Mouse (Mus musculus): Measurements from ENCODE around the gene Naa25. TPM values are rescaled to one million over a fixed set of nuclear protein-coding genes. Genes with fewer than 3 reads are reported as not detected.

The Naa25 gene
- total and polyA plus RNA-seq, 3 experiments = 7.2 to 44.1 (median 43.3) TPM

DNA sequence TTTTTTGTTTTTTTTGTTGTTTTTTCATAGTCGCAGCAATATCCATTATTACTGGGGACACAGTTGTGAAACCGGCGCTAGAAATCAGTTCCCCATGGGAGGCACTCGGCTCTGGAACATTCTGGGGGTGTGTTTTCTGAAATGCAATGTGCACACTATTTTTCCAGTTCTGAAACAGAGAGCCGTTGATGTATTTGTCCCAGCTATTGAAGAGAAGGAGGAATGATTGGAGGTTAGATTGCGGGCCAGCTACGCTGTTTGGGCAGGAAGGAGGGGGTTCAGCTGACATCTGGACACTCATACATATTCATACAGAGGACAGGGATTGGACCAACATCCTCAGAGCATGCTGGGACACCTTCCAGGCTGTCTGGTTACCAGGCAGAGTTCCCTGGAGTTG, 8.6 kb upstream of the Naa25 start:
- no peak for DNase-seq (ENCODE audit: low spot score)
- no peak for ATAC-seq (ENCODE audit: extremely low read depth, insufficient number of reproducible peaks, low FRiP score, poor library complexity, severe bottlenecking)
- H3K9me3 ChIP-seq (replicated peaks) = no peaks in the 10 kb centered on the region
- no peaks in the 10 kb centered on the region for H3K36me3 ChIP-seq (replicated peaks)
- H3K4me3 ChIP-seq (ENCODE audit: low read depth, low read length) = no peak overlapping the region
- H3K27me3 ChIP-seq (ENCODE audit: insufficient read depth, low read length) = 0 out of 2 replicates have a peak, but pooled peaks cover 3% of the 10 kb centered on the region
- peaks cover 46% of the 10 kb centered on the region for H3K4me1 ChIP-seq (ENCODE audit: insufficient read depth, low read depth, low read length)
- no peak for TF ChIP-seq TAL1 (conservative IDR thresholded peaks at IDR 0.05; ENCODE audit: low read depth, low read length)
- TF ChIP-seq GATA2 (IDR thresholded peaks at IDR 0.05; ENCODE audit: borderline replicate concordance, low read depth, low read length) = no peak
- no peak for TF ChIP-seq POLR2AphosphoS5 (IDR thresholded peaks at IDR 0.05; ENCODE audit: insufficient replicate concordance, low read depth, low read length)
- no peak for TF ChIP-seq CTCF (IDR thresholded peaks at IDR 0.05; ENCODE audit: low read depth, low read length)
- TF ChIP-seq GATA1 (IDR thresholded peaks at IDR 0.05; ENCODE audit: borderline replicate concordance, low read length) = no peak

- ATAC-seq (ENCODE audit: extremely low read depth, insufficient number of reproducible peaks, low FRiP score, poor library complexity, severe bottlenecking) (no peak), DNase-seq (ENCODE audit: low spot score) (no peak)
- H3K4me3 ChIP-seq (ENCODE audit: low read depth, low read length) = no peak overlapping the region
- H3K36me3 ChIP-seq (replicated peaks) = no peaks in the 10 kb centered on the region
- H3K4me1 ChIP-seq (ENCODE audit: insufficient read depth, low read depth, low read length) = peaks cover 40% of the 10 kb centered on the region
- H3K9me3 ChIP-seq (replicated peaks) = no peaks in the 10 kb centered on the region
- H3K27me3 ChIP-seq (ENCODE audit: insufficient read depth, low read length) = 0 out of 2 replicates have a peak, but pooled peaks cover 3% of the 10 kb centered on the region
- TF ChIP-seq POLR2AphosphoS5 (IDR thresholded peaks at IDR 0.05; ENCODE audit: insufficient replicate concordance, low read depth, low read length) = no peak
- no peak for TF ChIP-seq GATA1 (IDR thresholded peaks at IDR 0.05; ENCODE audit: borderline replicate concordance, low read length)
- no peak for TF ChIP-seq GATA2 (IDR thresholded peaks at IDR 0.05; ENCODE audit: borderline replicate concordance, low read depth, low read length)
- TF ChIP-seq CTCF (IDR thresholded peaks at IDR 0.05; ENCODE audit: low read depth, low read length) = no peak
- TF ChIP-seq TAL1 (conservative IDR thresholded peaks at IDR 0.05; ENCODE audit: low read depth, low read length) = no peak
Measured at GRCm38 (mm10) chr5:121389691-121390090, 8.0 kb upstream of the Naa25 start.

GRCm38 (mm10) chr5:121392667-121393380, 4.9 kb upstream of the Naa25 start:
- H3K4me3 ChIP-seq (ENCODE audit: low read depth, low read length) = no peak overlapping the region
- H3K4me1 ChIP-seq (ENCODE audit: insufficient read depth, low read depth, low read length) = peaks cover 34% of the 10 kb centered on the region
- no peaks in the 10 kb centered on the region for H3K27me3 ChIP-seq (ENCODE audit: insufficient read depth, low read length)
- TF ChIP-seq TAL1 (conservative IDR thresholded peaks at IDR 0.05; ENCODE audit: low read depth, low read length) (no peak), GATA2 (IDR thresholded peaks at IDR 0.05; ENCODE audit: borderline replicate concordance, low read depth, low read length) (no peak), POLR2AphosphoS5 (IDR thresholded peaks at IDR 0.05; ENCODE audit: insufficient replicate concordance, low read depth, low read length) (no peak), CTCF (IDR thresholded peaks at IDR 0.05; ENCODE audit: low read depth, low read length) (peak; percentile 71), GATA1 (IDR thresholded peaks at IDR 0.05; ENCODE audit: borderline replicate concordance, low read length) (no peak)
- H3K9me3 ChIP-seq (replicated peaks) = no peaks in the 10 kb centered on the region
- H3K36me3 ChIP-seq (replicated peaks) = no peaks in the 10 kb centered on the region
- ATAC-seq (ENCODE audit: extremely low read depth, insufficient number of reproducible peaks, low FRiP score, poor library complexity, severe bottlenecking) (no peak), DNase-seq (ENCODE audit: low spot score) (peak; percentile 41)

- Histone ChIP-seq H3K4me3 (ENCODE audit: low read depth, low read length) (no peak overlapping the region), H3K9me3 (replicated peaks) (no peaks in the 10 kb centered on the region), H3K4me1 (ENCODE audit: insufficient read depth, low read depth, low read length) (peaks cover 32% of the 10 kb centered on the region), H3K27me3 (ENCODE audit: insufficient read depth, low read length) (no peaks in the 10 kb centered on the region), H3K36me3 (replicated peaks) (no peaks in the 10 kb centered on the region)
- ATAC-seq (ENCODE audit: extremely low read depth, insufficient number of reproducible peaks, low FRiP score, poor library complexity, severe bottlenecking) (no peak), DNase-seq (ENCODE audit: low spot score) (no peak)
- TF ChIP-seq POLR2AphosphoS5 (IDR thresholded peaks at IDR 0.05; ENCODE audit: insufficient replicate concordance, low read depth, low read length) = no peak
- TF ChIP-seq GATA1 (IDR thresholded peaks at IDR 0.05; ENCODE audit: borderline replicate concordance, low read length) = no peak
- no peak for TF ChIP-seq GATA2 (IDR thresholded peaks at IDR 0.05; ENCODE audit: borderline replicate concordance, low read depth, low read length)
- no peak for TF ChIP-seq CTCF (IDR thresholded peaks at IDR 0.05; ENCODE audit: low read depth, low read length)
- no peak for TF ChIP-seq TAL1 (conservative IDR thresholded peaks at IDR 0.05; ENCODE audit: low read depth, low read length)
Measured at GRCm38 (mm10) chr5:121393402-121393801, 4.3 kb upstream of the Naa25 start.

DNA sequence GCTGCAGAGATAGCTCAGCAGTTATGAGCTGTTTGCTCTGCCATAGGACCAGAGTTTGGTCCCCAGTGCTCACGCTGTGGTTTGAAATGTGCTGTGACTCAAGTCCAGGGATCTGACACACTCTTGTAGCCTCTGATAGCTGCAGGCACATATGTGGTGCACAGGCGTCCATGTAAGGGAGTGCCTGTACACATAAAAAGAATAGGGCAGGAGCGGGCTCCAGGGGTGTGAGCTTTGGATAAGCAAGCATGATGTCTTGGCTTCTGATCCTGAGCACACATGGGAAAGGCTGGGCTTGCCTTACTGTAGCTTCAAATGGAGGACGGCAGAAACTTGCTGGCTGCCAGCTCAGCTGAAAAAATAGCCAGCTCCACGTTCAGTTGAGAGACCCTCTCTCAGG, 2.1 kb upstream of the Naa25 start:
- ATAC-seq (ENCODE audit: extremely low read depth, insufficient number of reproducible peaks, low FRiP score, poor library complexity, severe bottlenecking) (no peak), DNase-seq (ENCODE audit: low spot score) (no peak)
- TF ChIP-seq CTCF (IDR thresholded peaks at IDR 0.05; ENCODE audit: low read depth, low read length) (no peak), POLR2AphosphoS5 (IDR thresholded peaks at IDR 0.05; ENCODE audit: insufficient replicate concordance, low read depth, low read length) (no peak)
- Histone ChIP-seq H3K9me3 (replicated peaks) (no peaks in the 10 kb centered on the region), H3K27me3 (ENCODE audit: insufficient read depth, low read length) (no peaks in the 10 kb centered on the region), H3K36me3 (replicated peaks) (peaks cover 15% of the 10 kb centered on the region), H3K4me1 (ENCODE audit: insufficient read depth, low read depth, low read length) (peaks cover 40% of the 10 kb centered on the region), H3K4me3 (ENCODE audit: low read depth, low read length) (no peak overlapping the region)

- Histone ChIP-seq H3K4me1 (ENCODE audit: insufficient read depth, low read depth, low read length) (peaks cover 60% of the 10 kb centered on the region), H3K4me3 (ENCODE audit: low read depth, low read length) (peak overlapping the region; percentile 90), H3K9me3 (replicated peaks) (no peaks in the 10 kb centered on the region), H3K36me3 (replicated peaks) (peaks cover 42% of the 10 kb centered on the region), H3K27me3 (ENCODE audit: insufficient read depth, low read length) (no peaks in the 10 kb centered on the region)
- ATAC-seq (ENCODE audit: extremely low read depth, insufficient number of reproducible peaks, low FRiP score, poor library complexity, severe bottlenecking) = no peak
- TF ChIP-seq TAL1 (conservative IDR thresholded peaks at IDR 0.05; ENCODE audit: low read depth, low read length) = no peak
- no peak for TF ChIP-seq POLR2AphosphoS5 (IDR thresholded peaks at IDR 0.05; ENCODE audit: insufficient replicate concordance, low read depth, low read length)
- TF ChIP-seq GATA2 (IDR thresholded peaks at IDR 0.05; ENCODE audit: borderline replicate concordance, low read depth, low read length) = no peak
- TF ChIP-seq GATA1 (IDR thresholded peaks at IDR 0.05; ENCODE audit: borderline replicate concordance, low read length) = no peak
- TF ChIP-seq CTCF (IDR thresholded peaks at IDR 0.05; ENCODE audit: low read depth, low read length) = no peak
- peak; percentile 13 for DNase-seq (ENCODE audit: low spot score)
Measured at GRCm38 (mm10) chr5:121398146-121398964, 619 bp downstream of the Naa25 start.
